In genomic region chr4:117145248-117145647, GRCm38 (mm10) we compare ENCODE assay signal across 22 mouse cellular contexts. TPM values are rescaled to one million over a fixed set of nuclear protein-coding genes. Genes with fewer than 3 reads are reported as not detected.
"Had no signal": no experiment of that assay in that cellular context is flagged by ENCODE, and none has a peak within 500 bp of the region (broad histone marks: within the 10 kb centered on the region; RNA-seq: fewer than 3 reads in every experiment).

No protein-coding gene starts in this region.

- H3K9me3 ChIP-seq: midbrain, embryonic 10.5 days; midbrain, embryonic 12.5 days; neural tube, embryonic 13.5 days; neural tube, embryonic 15.5 days had no signal

- H3K4me3 ChIP-seq: midbrain, embryonic 10.5 days; midbrain, embryonic 12.5 days; myocyte; neural tube, embryonic 13.5 days; neural tube, embryonic 15.5 days had no signal

- H3K4me1 ChIP-seq: midbrain, embryonic 12.5 days; neural tube, embryonic 13.5 days; neural tube, embryonic 15.5 days had no signal

- DNase-seq: lung, adult 18-20 months; lung, embryonic 14.5 days; lung, postnatal 10 days; lung, postnatal 4 days; midbrain, embryonic 14.5 days; retina, postnatal 1 day; right cerebral cortex, adult 18-20 months; right cerebral cortex, postnatal 25 days; right cerebral cortex, postnatal 4 days; spleen, adult 18-20 months; thymus, adult 18-20 months; thymus, postnatal 14 days; thymus, postnatal 36 days had no signal

- H3K27me3 ChIP-seq: neural tube, embryonic 13.5 days; neural tube, embryonic 15.5 days had no signal

- ATAC-seq: midbrain, embryonic 16.5 days had no signal

RNA-seq across cellular contexts. Expression of gene Tctex1d4, which starts 18.7 kb away (rescaled TPM):
- total RNA-seq: megakaryocyte-erythroid progenitor cell, adult 5-6 weeks had no signal
- polyA plus RNA-seq: lung, embryonic 14.5 days; midbrain, embryonic 10.5 days; midbrain, embryonic 12.5 days; midbrain, embryonic 14.5 days; neural tube, embryonic 11.5 days; neural tube, embryonic 13.5 days; neural tube, embryonic 15.5 days; stomach, embryonic 14.5 days had no signal
